Comparison of ENCODE assay signal across 25 mouse cellular contexts in genomic region chr1:52754331-52754730, GRCm38 (mm10).
"Had no signal": no experiment of that assay in that cellular context is flagged by ENCODE, and none has a peak within 500 bp of the region (broad histone marks: within the 10 kb centered on the region; RNA-seq: fewer than 3 reads in every experiment).

No protein-coding gene starts in this region.

- H3K9ac ChIP-seq: heart, embryonic 12.5 days; hindbrain, embryonic 12.5 days; hindbrain, embryonic 14.5 days; kidney, embryonic 15.5 days; limb, embryonic 13.5 days; limb, embryonic 15.5 days; liver, embryonic 12.5 days; liver, embryonic 14.5 days had no signal

- DNase-seq: gastrocnemius, postnatal 14 days; gastrocnemius, postnatal 36 days; heart, adult 18-20 months; heart, postnatal 10 days; heart, postnatal 4 days; kidney, adult 11 months; kidney, adult 2 months; kidney, adult 9 months; kidney, postnatal 14 days; kidney, postnatal 36 days; layer of hippocampus, adult 9-11 months; layer of hippocampus, postnatal 36 days; left cerebral cortex, postnatal 4 days had no signal

- H3K4me2 ChIP-seq: heart, embryonic 12.5 days; hindbrain, embryonic 12.5 days; hindbrain, embryonic 14.5 days; kidney, embryonic 15.5 days; limb, embryonic 13.5 days; limb, embryonic 15.5 days; liver, embryonic 12.5 days had no signal

- H3K4me3 ChIP-seq: heart, embryonic 10.5 days; heart, embryonic 12.5 days; hindbrain, embryonic 10.5 days; hindbrain, embryonic 12.5 days; kidney, embryonic 15.5 days; limb, embryonic 13.5 days; limb, embryonic 15.5 days; liver, embryonic 12.5 days had no signal

- H3K36me3 ChIP-seq: heart, embryonic 10.5 days; heart, embryonic 12.5 days; hindbrain, embryonic 10.5 days; hindbrain, embryonic 12.5 days; kidney, embryonic 15.5 days; limb, embryonic 13.5 days; limb, embryonic 15.5 days; liver, embryonic 12.5 days had no signal

- H3K27me3 ChIP-seq: heart, embryonic 12.5 days; hindbrain, embryonic 12.5 days; kidney, embryonic 15.5 days; limb, embryonic 13.5 days; limb, embryonic 15.5 days; liver, embryonic 12.5 days had no signal

- H3K4me1 ChIP-seq: kidney, embryonic 15.5 days; limb, embryonic 13.5 days; limb, embryonic 15.5 days had no signal

- H3K27ac ChIP-seq: heart, embryonic 10.5 days; hindbrain, embryonic 10.5 days; hindbrain, embryonic 12.5 days; hindbrain, embryonic 14.5 days; kidney, embryonic 15.5 days; kidney, postnatal 0 days; limb, embryonic 13.5 days; limb, embryonic 15.5 days; liver, embryonic 12.5 days; liver, embryonic 14.5 days had no signal

- ATAC-seq: hindbrain, embryonic 16.5 days; liver, embryonic 12.5 days had no signal

- H3K9me3 ChIP-seq: heart, embryonic 10.5 days; heart, embryonic 12.5 days; hindbrain, embryonic 10.5 days; hindbrain, embryonic 12.5 days; kidney, embryonic 15.5 days; limb, embryonic 13.5 days; limb, embryonic 15.5 days; liver, embryonic 12.5 days had no signal
